ENCODE assay signal across 14 mouse cellular contexts in the genomic region with DNA sequence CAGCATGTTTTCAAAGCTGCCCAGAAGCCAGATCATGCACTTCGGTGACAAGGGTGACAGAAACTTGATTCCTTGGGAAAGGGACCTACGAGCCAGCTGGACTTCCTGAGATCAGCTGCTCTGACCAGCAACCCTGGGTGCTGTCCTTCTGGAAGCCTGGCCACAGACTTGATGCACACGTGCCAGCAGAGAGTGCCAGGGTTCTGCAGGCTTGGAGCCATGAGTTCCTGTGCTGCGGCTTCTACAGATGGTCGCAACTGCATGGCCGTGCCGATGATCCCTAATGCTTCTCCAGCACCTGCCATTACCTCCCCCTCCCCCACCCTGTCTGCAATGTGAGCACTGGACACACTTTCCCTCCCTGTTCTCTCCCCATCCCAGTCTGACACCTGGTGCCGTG. TPM values are rescaled to one million over a fixed set of nuclear protein-coding genes. Genes with fewer than 3 reads are reported as not detected.
A peak's percentile ranks its signal among the peaks of the same experiment; 100 is the strongest.
DNase-seq lines count a peak whose midpoint lies in the region; ATAC-seq and TF ChIP-seq lines count a peak whose summit lies in the region.
"Had no signal": no experiment of that assay in that cellular context is flagged by ENCODE, and none has a peak within 500 bp of the region (broad histone marks: within the 10 kb centered on the region; RNA-seq: fewer than 3 reads in every experiment).

No protein-coding gene starts in this region.

- H3K9ac ChIP-seq in midbrain, postnatal 0 days (replicated peaks; ENCODE audit: low read length, poor library complexity, severe bottlenecking), result no peak overlapping the region
- H3K9ac ChIP-seq in midbrain, embryonic 13.5 days (replicated peaks), result no peak overlapping the region

- no peak overlapping the region for H3K4me2 ChIP-seq in midbrain, postnatal 0 days (ENCODE audit: low read depth, low read length, poor library complexity, severe bottlenecking)
- no peak overlapping the region for H3K4me2 ChIP-seq in midbrain, embryonic 13.5 days (replicated peaks)
- H3K4me2 ChIP-seq in myocyte (ENCODE audit: low read depth), result no peak overlapping the region
- H3K4me2 ChIP-seq: midbrain, embryonic 11.5 days had no signal

- H3K27me3 ChIP-seq in midbrain, postnatal 0 days (ENCODE audit: insufficient read depth, low read length), result no peaks in the 10 kb centered on the region
- no peaks in the 10 kb centered on the region for H3K27me3 ChIP-seq in midbrain, embryonic 13.5 days
- no peaks in the 10 kb centered on the region for H3K27me3 ChIP-seq in myocyte (ENCODE audit: control insufficient read depth, insufficient read depth, insufficient read length)
- H3K27me3 ChIP-seq: liver, embryonic 12.5 days had no signal

- no peak overlapping the region for H3K27ac ChIP-seq in midbrain, postnatal 0 days (ENCODE audit: low read depth, low read length)
- no peak overlapping the region for H3K27ac ChIP-seq in midbrain, embryonic 13.5 days

- peak; percentile 51 to 70 for DNase-seq in heart, postnatal 14 days
- DNase-seq in heart, postnatal 25 days (ENCODE audit: low spot score), result no peak
- peak; percentile 86 for DNase-seq in midbrain, postnatal 0 days (ENCODE audit: low spot score)
- DNase-seq in cerebellum, adult 9-11 months, result peak; percentile 92
- no peak for DNase-seq in thymus, postnatal 0 days (ENCODE audit: low spot score)
- DNase-seq in kidney, postnatal 14 days, result no peak
- DNase-seq: embryo, embryonic 11 days; layer of hippocampus, adult 9-11 months; thymus, postnatal 25 days had no signal

- H3K9me3 ChIP-seq in midbrain, postnatal 0 days (ENCODE audit: low read length), result no peaks in the 10 kb centered on the region
- no peaks in the 10 kb centered on the region for H3K9me3 ChIP-seq in midbrain, embryonic 13.5 days
- H3K9me3 ChIP-seq: liver, embryonic 12.5 days had no signal

- TF ChIP-seq POLR2A in myocyte (IDR thresholded peaks at IDR 0.05; ENCODE audit: insufficient read length, low read depth), result no peak

- TF ChIP-seq CTCF in midbrain, postnatal 0 days (IDR thresholded peaks at IDR 0.05), result no peak

- H3K36me3 ChIP-seq in midbrain, postnatal 0 days (ENCODE audit: insufficient read depth, low read length), result no peaks in the 10 kb centered on the region
- no peaks in the 10 kb centered on the region for H3K36me3 ChIP-seq in midbrain, embryonic 13.5 days
- H3K36me3 ChIP-seq in myocyte (ENCODE audit: control insufficient read depth, insufficient read depth), result no peaks in the 10 kb centered on the region

- WGBS in midbrain, postnatal 0 days, result 51% methylated on average over 8 of the region's 8 CpGs
- WGBS in midbrain, embryonic 13.5 days, result 57% methylated on average over 8 of the region's 8 CpGs

- H3K79me2 ChIP-seq in myocyte (ENCODE audit: control insufficient read depth, insufficient read depth), result no peaks in the 10 kb centered on the region

- no peaks in the 10 kb centered on the region for H3K4me1 ChIP-seq in midbrain, postnatal 0 days (ENCODE audit: insufficient read depth, low read length)
- H3K4me1 ChIP-seq in midbrain, embryonic 13.5 days (replicated peaks), result 0 out of 2 replicates have a peak, but pooled peaks cover 4% of the 10 kb centered on the region

- 0 out of 2 replicates have a peak, but pooled peaks have one; percentile 56 for ATAC-seq in midbrain, postnatal 0 days (ENCODE audit: low FRiP score)
- ATAC-seq in midbrain, embryonic 13.5 days, result no peak
- ATAC-seq: intestine, embryonic 16.5 days; liver, embryonic 12.5 days had no signal

- intact Hi-C loops in heart, postnatal 14 days (cut with DNase I), result no loop called here
- intact Hi-C loops in heart, postnatal 25 days (cut with DNase I), result no loop called here

- H3ac ChIP-seq in myocyte (ENCODE audit: control insufficient read depth, insufficient read length), result no peak overlapping the region

- H3K4me3 ChIP-seq in midbrain, postnatal 0 days (ENCODE audit: low read depth, low read length), result no peak overlapping the region
- no peak overlapping the region for H3K4me3 ChIP-seq in midbrain, embryonic 13.5 days (replicated peaks)
- H3K4me3 ChIP-seq in myocyte, result no peak overlapping the region
- H3K4me3 ChIP-seq: liver, embryonic 12.5 days had no signal

TF ChIP-seq in myocyte, 11 proteins besides CTCF, POLR2A, EP300 and RAD21:
- TF ChIP-seq MAX (IDR thresholded peaks at IDR 0.05; ENCODE audit: low read depth) (no peak), CEBPB (IDR thresholded peaks at IDR 0.05; ENCODE audit: insufficient read depth, poor library complexity, severe bottlenecking) (no peak), TCF3 (IDR thresholded peaks at IDR 0.05; ENCODE audit: insufficient read length, low read depth) (peak; percentile 53), REST (IDR thresholded peaks at IDR 0.05; ENCODE audit: insufficient read depth, insufficient read length) (no peak), POLR2AphosphoS2 (IDR thresholded peaks at IDR 0.05; ENCODE audit: insufficient read length, low read depth) (no peak), SRF (IDR thresholded peaks at IDR 0.05; ENCODE audit: control insufficient read depth, insufficient read length, low read depth) (no peak), MYOG (IDR thresholded peaks at IDR 0.05; ENCODE audit: control insufficient read depth in 1 of 3, insufficient read depth in 1 of 3, insufficient read length in 2 of 3, low read depth in 2 of 3) (peak; percentile 67 to 95 (median 78)), TCF12 (IDR thresholded peaks at IDR 0.05; ENCODE audit: insufficient read depth, poor library complexity, severe bottlenecking) (peak; percentile 39), E2F4 (IDR thresholded peaks at IDR 0.05; ENCODE audit: insufficient read depth) (no peak), USF1 (IDR thresholded peaks at IDR 0.05; ENCODE audit: low read depth) (no peak), MYOD1 (IDR thresholded peaks at IDR 0.05; ENCODE audit: control insufficient read depth in 1 of 3, insufficient read length in 2 of 3, low read depth in 2 of 3) (peak; percentile 59 to 66 (median 66))
TF ChIP-seq in myocyte: peak in this region for 4.

RNA-seq across cellular contexts. Expression of a gene that starts 7.8 kb away (rescaled TPM):
- total RNA-seq in heart, postnatal 14 days (2021), result under 1 TPM in 1 of 2 experiments, not detected in 1; 0.10 TPM
- total RNA-seq in heart, postnatal 25 days (2021), result not detected
- 0.16 TPM in 1 of 2 replicates, not detected in the other for total RNA-seq in midbrain, postnatal 0 days (2014; rRNA removed)
- 0.10 and 0.14 TPM in 2 replicates for polyA plus RNA-seq in midbrain, postnatal 0 days (2015; fragmentation: Nextera tagmentation; extraction: Ambion mirVana)
- polyA plus RNA-seq in midbrain, embryonic 13.5 days (2015; fragmentation: Nextera tagmentation; extraction: Ambion mirVana), result 0.12 TPM in 1 of 2 replicates, not detected in the other
- not detected for polyA plus RNA-seq in myocyte (2012; fragmentation: generic; extraction: Trizol)
- 2.1 and 2.6 TPM in 2 replicates for polyA plus RNA-seq in thymus, postnatal 0 days (2015; fragmentation: Nextera tagmentation; extraction: Ambion mirVana)
- polyA plus RNA-seq: midbrain, embryonic 11.5 days had no signal

RNA-seq across cellular contexts. Expression of a gene that starts 10.4 kb away (rescaled TPM):
- 10 to 100 TPM in 1 of 2 experiments, 1 to 10 TPM in 1; 8.3 to 11.4 TPM for total RNA-seq in heart, postnatal 14 days (2021)
- total RNA-seq in heart, postnatal 25 days (2021), result 1 to 10 TPM; 3.8 to 7.4 TPM
- total RNA-seq in midbrain, postnatal 0 days (2014; rRNA removed), result 9.7 and 10.6 TPM in 2 replicates
- polyA plus RNA-seq in midbrain, postnatal 0 days (2015; fragmentation: Nextera tagmentation; extraction: Ambion mirVana), result 4.9 and 7.5 TPM in 2 replicates
- 1.5 and 1.6 TPM in 2 replicates for polyA plus RNA-seq in midbrain, embryonic 13.5 days (2015; fragmentation: Nextera tagmentation; extraction: Ambion mirVana)
- polyA plus RNA-seq in myocyte (2012; fragmentation: generic; extraction: Trizol), result 3.1 TPM
- polyA plus RNA-seq in thymus, postnatal 0 days (2015; fragmentation: Nextera tagmentation; extraction: Ambion mirVana), result 37.9 and 45.8 TPM in 2 replicates

RNA-seq across cellular contexts. Expression of a gene that starts 28.9 kb away (rescaled TPM):
- under 1 TPM; 0.14 to 0.37 TPM for total RNA-seq in heart, postnatal 14 days (2021)
- total RNA-seq in heart, postnatal 25 days (2021), result under 1 TPM; 0.17 to 0.55 TPM
- 0.05 TPM in 2 replicates for total RNA-seq in midbrain, postnatal 0 days (2014; rRNA removed)
- 0.05 TPM in 1 of 2 replicates, not detected in the other for polyA plus RNA-seq in midbrain, postnatal 0 days (2015; fragmentation: Nextera tagmentation; extraction: Ambion mirVana)
- polyA plus RNA-seq in midbrain, embryonic 13.5 days (2015; fragmentation: Nextera tagmentation; extraction: Ambion mirVana), result 0.19 TPM in 1 of 2 replicates, not detected in the other
- 5.2 TPM for polyA plus RNA-seq in myocyte (2012; fragmentation: generic; extraction: Trizol)
- 0.49 and 0.65 TPM in 2 replicates for polyA plus RNA-seq in thymus, postnatal 0 days (2015; fragmentation: Nextera tagmentation; extraction: Ambion mirVana)
- polyA plus RNA-seq: liver, embryonic 12.5 days; midbrain, embryonic 11.5 days had no signal

RNA-seq across cellular contexts. Expression of a gene that starts 41.9 kb away (rescaled TPM):
- total RNA-seq in heart, postnatal 14 days (2021), result 10 to 100 TPM; 14.5 to 14.7 TPM
- 10 to 100 TPM in 1 of 2 experiments, 1 to 10 TPM in 1; 9.3 to 10.9 TPM for total RNA-seq in heart, postnatal 25 days (2021)
- total RNA-seq in midbrain, postnatal 0 days (2014; rRNA removed), result 41.9 and 48.4 TPM in 2 replicates
- 31.9 and 36.2 TPM in 2 replicates for polyA plus RNA-seq in midbrain, postnatal 0 days (2015; fragmentation: Nextera tagmentation; extraction: Ambion mirVana)
- polyA plus RNA-seq in midbrain, embryonic 13.5 days (2015; fragmentation: Nextera tagmentation; extraction: Ambion mirVana), result 24.2 and 24.6 TPM in 2 replicates
- polyA plus RNA-seq in myocyte (2012; fragmentation: generic; extraction: Trizol), result 18.8 TPM
- polyA plus RNA-seq in thymus, postnatal 0 days (2015; fragmentation: Nextera tagmentation; extraction: Ambion mirVana), result 50.1 and 58.2 TPM in 2 replicates

Comparison
In these comparisons a context has a peak if more than half of its experiments do, and no peak if none do; other contexts are left out.
1. DNase-seq: peak in heart, postnatal 14 days (2 of 2), midbrain, postnatal 0 days (single experiment) and cerebellum, adult 9-11 months (single experiment); none in heart, postnatal 25 days (single experiment), thymus, postnatal 0 days (single experiment) and kidney, postnatal 14 days (single experiment).